Mouse (Mus musculus): ENCODE data around the gene Eef1akmt2.

DNA sequence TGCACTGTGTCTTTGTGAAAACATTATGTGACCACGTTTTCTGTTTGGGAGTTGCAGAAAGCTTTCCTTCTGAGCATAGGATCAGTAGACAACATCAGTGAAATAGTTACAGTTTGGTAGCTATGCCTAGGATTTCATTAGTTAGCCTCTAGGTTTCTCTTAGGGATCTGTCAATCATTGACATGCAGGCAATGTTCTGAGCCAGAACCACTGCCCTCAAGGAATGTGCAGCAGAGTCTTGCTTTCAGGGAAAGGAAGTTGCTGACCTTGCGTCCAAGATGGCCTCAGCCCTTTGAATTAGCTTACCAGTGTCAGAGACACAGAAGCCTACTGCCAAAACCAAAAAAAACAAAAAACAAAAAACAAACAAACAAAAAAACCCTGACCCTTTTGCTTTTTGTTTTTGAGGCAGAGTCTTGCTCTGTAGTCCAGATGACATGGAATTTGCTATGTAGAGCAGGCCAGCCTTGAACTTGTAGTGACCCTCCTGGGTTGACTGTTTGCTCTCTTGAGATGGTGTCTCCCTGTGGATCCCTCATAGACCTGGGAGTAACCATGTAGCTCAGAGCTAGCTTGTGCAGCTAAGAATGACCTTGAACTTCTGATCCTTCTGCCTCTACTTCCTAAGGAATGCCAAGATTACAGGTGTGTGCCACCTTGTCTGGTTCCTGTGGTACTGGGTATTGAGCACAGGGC lies 23.1 kb upstream of the Eef1akmt2 start:
- TF ChIP-seq CTCF (IDR thresholded peaks at IDR 0.05; ENCODE audit: low read depth, low read length) (no peak), POLR2A (IDR thresholded peaks at IDR 0.05; ENCODE audit: borderline replicate concordance, low read depth, low read length) (no peak)

All from bone marrow macrophage, adult 2 months (primary cell).